15 mouse cellular contexts compared by ENCODE assay signal in the genomic region with DNA sequence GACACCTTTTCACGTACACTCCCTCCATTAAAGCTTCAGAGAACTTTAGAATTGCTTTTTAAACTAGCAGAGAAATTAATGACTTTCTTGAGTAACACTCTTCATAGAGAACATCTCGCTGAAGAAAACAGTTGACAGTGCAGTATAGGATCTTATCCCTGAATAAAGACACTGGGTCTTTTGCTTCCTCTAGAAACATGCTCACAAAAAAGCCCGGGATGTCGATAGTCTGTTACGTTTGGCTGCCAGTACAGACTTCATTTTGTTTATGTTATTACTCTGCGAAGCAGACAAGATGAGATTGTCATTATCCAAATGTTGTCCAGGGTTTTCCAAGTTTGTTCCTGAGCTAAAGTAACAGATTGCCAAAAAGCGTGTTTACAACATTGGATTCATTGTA.
"Had no signal": no experiment of that assay in that cellular context is flagged by ENCODE, and none has a peak within 500 bp of the region (broad histone marks: within the 10 kb centered on the region; RNA-seq: fewer than 3 reads in every experiment).

No protein-coding gene starts in this region.

- DNase-seq: retina, postnatal 1 day; right cerebral cortex, adult 18-20 months; right cerebral cortex, postnatal 14 days; right cerebral cortex, postnatal 25 days; right cerebral cortex, postnatal 4 days; spleen, adult 18-20 months; thymus, adult 18-20 months; thymus, adult 2 months; thymus, postnatal 14 days; thymus, postnatal 25 days; thymus, postnatal 36 days; thymus, postnatal 4 days had no signal

- H3K27ac ChIP-seq: neural tube, embryonic 15.5 days; stomach, embryonic 15.5 days; stomach, postnatal 0 days had no signal

- H3K4me3 ChIP-seq: neural tube, embryonic 15.5 days; stomach, embryonic 15.5 days had no signal

- H3K9me3 ChIP-seq: neural tube, embryonic 15.5 days; stomach, embryonic 15.5 days had no signal

- H3K27me3 ChIP-seq: neural tube, embryonic 15.5 days; stomach, embryonic 15.5 days had no signal

- H3K36me3 ChIP-seq: neural tube, embryonic 15.5 days; stomach, embryonic 15.5 days had no signal

- H3K4me1 ChIP-seq: neural tube, embryonic 15.5 days; stomach, embryonic 15.5 days had no signal

- H3K4me2 ChIP-seq: neural tube, embryonic 15.5 days; stomach, embryonic 15.5 days had no signal

- H3K9ac ChIP-seq: neural tube, embryonic 15.5 days; stomach, embryonic 15.5 days had no signal
